Mouse (Mus musculus): Measurements from ENCODE around the gene 1700017B05Rik.

DNA sequence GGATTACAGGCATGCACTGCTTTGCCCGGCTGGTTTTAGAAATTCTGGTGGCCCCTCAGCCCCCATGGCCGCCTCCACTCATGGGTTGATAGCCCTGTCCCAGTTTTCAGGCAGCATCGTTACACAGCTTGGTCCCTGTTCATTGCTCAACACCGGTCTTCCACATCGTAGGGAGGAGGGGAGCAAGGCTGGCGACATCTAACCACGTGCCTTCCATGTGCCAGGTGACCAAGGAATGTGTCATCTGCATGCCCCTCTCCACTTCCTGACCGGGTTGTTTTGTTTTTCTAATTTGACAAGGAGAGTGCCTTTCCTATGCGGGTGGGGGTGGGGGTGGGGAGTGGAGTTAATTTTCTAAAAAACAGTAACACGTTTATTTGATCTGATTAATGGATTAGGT is 5.7 kb upstream of the 1700017B05Rik start:
- TF ChIP-seq POLR2AphosphoS5 (IDR thresholded peaks at IDR 0.05; ENCODE audit: insufficient replicate concordance, low read depth, low read length) (no peak), GATA1 (IDR thresholded peaks at IDR 0.05; ENCODE audit: borderline replicate concordance, low read length) (no peak), CTCF (IDR thresholded peaks at IDR 0.05; ENCODE audit: low read depth, low read length) (no peak)
